Mouse (Mus musculus) layer of hippocampus, adult 9-10 months (tissue): ENCODE results near the gene Edn2.

Experiments used
- DNase-seq: peaks from one replicate; pipeline ENCODE4 v3.0.0; 2022; ENCODE audit warnings: low spot score

Gene Edn2

GRCm38 (mm10) chr4:120158714-120159310 is 2.2 kb upstream of the Edn2 start:
- no peak for DNase-seq

DNA sequence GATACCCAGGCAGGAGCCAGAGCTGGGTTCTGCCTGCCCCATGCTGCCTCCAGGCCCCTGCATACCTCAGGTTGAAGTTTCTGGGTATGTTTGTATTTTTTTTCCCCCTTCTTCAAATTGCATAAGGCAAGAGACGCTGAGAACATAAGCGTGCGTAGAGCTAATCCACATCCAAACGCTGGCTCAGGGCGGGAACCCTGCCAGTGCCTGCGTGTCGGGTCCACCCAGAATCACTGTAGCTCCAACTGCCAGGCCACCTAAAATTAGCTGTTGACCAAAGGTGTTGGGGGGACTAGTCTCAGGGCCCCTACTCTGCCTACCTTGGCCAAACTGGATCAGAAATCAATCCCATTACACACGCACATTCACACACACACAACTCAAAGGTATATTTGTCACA is 1.6 kb downstream of the Edn2 start:
- DNase-seq = no peak

GRCm38 (mm10) chr4:120163242-120163641 is 2.2 kb downstream of the Edn2 start:
- DNase-seq = no peak

DNA sequence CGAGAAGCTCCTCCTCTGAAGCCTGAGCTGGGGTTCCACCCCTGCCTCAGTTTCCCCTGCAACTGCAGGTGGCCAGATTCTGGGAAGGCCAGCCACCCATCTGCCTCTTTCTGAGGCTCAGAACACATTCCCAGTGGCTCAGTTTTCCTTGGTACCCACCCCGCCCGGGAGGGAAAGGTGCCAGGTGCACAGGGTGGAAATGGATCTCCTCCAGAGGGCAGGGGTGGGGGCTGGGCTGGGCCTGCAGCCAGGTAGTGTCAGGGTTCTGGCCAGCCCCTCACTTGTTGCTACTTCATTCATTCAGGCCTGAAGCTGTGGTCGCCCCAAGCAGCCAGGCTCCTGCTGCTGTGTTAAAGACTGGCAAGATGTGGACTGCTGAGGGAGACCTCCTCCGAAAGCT is 3.3 kb downstream of the Edn2 start:
- no peak for DNase-seq

DNA sequence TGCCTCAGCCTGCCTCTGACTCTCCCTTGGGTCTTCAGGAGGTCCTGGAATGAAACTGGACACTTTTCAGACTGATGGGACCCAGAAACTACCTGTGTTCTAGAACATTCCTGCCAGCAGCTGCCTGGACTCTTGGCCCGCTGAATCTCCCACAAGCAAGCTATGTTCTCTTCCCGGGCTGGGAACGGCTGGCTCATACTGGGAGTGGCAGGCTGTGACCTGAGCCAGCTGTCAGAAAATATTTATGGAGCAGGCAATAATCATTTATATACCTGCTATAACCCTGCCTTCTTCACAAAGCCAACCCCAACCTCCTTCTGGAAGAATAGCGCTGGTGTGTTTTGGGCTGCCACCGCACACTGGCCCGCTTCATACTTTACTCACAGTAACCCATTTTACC is 6.8 kb downstream of the Edn2 start:
- DNase-seq = no peak

- no peak for DNase-seq
Measured at GRCm38 (mm10) chr4:120168346-120168745, 7.3 kb downstream of the Edn2 start.

GRCm38 (mm10) chr4:120170387-120170936 is 9.5 kb downstream of the Edn2 start:
- DNase-seq = no peak

GRCm38 (mm10) chr4:120172050-120172684 is 11.2 kb downstream of the Edn2 start:
- DNase-seq = no peak

DNA sequence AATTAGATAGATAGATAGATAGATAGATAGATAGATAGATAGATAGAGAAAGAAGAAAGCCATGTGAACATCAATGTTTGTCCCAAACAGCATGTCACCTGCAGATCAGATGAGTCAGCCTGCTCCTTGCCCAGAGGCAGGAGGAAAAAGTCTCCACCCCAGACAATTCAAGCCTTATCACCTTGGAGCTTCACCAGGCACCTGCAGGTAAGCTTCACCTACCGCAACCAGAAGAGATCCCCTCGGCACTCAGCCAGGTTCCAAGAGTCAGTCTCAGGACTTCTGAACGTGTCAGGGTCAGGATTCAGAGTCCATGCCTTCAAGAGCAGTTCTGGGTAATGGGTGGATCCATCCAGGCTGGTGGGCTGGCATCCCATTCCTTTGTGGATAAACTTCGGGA is 18.1 kb downstream of the Edn2 start:
- DNase-seq = no peak

GRCm38 (mm10) chr4:120180535-120180934 is 19.5 kb downstream of the Edn2 start:
- DNase-seq = no peak

GRCm38 (mm10) chr4:120184374-120184991 is 23.5 kb downstream of the Edn2 start:
- no peak for DNase-seq

- no peak for DNase-seq
Measured at GRCm38 (mm10) chr4:120186441-120186840, 25.4 kb downstream of the Edn2 start.

- DNase-seq = no peak
Measured at GRCm38 (mm10) chr4:120186934-120187333, 25.9 kb downstream of the Edn2 start.

GRCm38 (mm10) chr4:120188204-120188603 is 27.2 kb downstream of the Edn2 start:
- DNase-seq = no peak

GRCm38 (mm10) chr4:120188651-120189161 is 27.7 kb downstream of the Edn2 start:
- DNase-seq = peak; percentile 39

DNA sequence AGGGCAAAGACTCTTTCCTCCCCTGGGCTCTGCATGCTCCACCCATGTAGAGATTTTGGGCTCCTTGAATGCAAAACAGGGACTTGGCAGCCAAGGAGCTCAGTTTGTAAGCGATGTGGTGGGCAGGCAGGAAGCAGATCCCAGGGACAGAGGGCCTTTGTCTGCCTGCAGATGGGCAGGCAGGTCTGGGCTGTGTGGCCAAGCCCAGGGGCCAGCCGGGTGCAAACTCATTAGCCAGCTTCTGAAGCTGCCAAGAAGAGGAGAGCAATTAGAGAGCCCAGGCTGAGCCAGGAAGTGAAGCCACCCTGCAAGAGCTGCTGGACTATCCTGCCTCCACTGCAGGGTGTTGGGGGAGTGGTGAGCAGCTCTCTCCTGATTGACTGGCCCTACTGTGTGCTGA is 28.9 kb downstream of the Edn2 start:
- DNase-seq = peak; percentile 11

DNA sequence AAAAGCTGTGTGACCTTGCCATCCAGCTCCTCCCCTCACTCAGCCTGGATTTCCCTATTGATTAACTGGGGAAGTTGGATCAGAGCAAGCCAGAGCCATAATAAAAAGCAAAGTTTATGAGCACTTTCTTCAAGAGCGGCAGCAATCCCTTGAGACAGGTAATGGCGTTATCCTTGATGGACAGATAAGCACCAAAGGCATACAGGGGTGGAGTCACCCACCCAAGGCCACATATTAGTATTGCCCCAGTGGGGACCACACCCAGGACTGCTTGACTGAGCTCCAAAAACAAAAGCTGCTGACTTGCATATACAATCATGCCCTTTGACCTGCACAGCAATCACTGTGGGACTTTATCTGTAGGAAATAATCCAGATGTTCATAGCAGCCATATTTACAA is 31.0 kb downstream of the Edn2 start:
- no peak for DNase-seq

GRCm38 (mm10) chr4:120194026-120194425 is 33.0 kb downstream of the Edn2 start:
- no peak for DNase-seq

DNA sequence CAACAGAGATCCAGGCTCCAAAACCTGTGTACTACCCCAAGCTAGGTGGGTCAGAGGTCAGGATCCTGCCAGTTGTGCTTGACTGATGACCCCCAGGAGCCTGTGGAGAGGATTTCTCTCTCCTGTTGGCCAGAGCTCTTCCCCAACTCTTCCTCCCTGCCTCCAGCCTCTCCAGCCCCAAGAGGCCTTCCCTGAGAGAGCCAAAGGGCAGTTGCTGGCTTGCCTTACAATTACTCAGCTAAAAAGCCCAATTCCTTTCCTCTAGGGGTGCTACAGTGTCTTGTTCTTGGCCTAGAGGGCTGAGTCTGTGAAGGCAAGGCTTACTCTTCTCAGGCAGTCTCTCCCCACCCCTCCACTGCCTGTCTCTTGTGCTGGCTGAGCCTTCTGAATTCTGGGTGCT is 34.0 kb downstream of the Edn2 start:
- no peak for DNase-seq

DNA sequence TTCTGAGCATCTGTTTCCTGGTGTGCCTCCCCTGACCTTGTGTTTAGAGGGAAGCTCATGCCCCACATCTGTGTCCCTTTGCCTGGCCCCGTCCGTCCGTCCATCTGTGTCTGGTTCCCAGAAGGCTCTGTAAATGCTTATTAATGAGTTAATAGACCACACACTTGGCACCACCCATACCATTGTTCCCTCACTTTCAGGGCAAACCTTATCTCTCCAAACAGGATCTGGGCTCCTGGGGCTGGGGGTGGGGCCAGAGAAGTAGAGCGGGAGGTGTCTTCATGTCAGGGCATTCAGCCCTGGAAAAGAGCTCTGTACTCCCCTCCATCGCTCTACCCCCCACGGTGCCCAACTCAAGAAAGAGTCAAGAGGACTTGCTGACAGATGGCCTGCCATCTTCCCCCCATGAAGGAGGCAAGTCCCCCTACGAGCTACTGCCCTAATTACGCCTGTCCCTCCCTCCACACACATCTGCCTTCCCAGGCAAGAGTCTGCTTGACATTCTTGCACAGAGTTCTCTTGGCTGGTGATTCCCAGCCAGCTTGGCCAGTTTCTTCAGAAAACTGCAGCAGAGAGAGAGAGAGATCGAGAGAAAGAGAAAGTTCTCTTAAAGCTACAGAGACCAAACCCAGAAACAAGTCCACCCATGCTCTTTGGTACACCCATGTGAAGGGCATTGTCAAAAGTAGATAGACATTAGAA is 38.3 kb downstream of the Edn2 start:
- DNase-seq = no peak

DNA sequence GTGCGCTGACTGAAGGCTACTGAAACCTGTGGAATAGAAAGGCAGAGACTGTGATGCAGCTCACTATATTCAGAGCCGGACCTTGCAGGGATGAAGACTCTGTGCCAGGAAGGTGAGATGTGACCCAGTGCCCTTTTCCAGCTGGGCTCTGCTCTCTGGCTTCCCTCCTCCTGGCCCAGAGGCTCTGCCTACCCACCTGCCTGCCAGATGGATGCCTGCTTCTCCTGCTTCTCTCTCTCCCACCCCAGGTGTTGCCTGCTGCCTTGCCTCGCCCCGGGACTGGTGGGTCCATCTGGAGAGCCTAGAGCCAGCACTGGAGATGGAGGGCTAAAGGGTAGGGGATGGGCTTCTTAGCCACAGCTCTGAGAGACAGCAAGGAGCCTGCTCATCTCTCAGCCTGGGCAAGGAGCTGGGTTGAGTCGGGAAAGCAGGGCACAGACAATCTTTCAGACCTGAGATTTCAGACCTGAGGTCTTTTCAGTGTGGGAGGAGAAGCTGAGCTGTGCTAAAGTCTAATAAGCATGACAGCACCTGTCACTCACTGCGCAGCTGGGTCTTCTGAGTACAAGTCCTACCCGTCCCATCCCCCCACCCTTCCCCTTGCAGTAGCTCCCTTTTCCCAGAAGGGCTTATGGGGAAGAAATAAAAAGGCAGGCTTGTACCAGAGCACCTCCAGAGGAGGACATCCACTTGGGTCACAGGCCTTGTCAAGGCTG is 39.7 kb downstream of the Edn2 start:
- DNase-seq = no peak

DNA sequence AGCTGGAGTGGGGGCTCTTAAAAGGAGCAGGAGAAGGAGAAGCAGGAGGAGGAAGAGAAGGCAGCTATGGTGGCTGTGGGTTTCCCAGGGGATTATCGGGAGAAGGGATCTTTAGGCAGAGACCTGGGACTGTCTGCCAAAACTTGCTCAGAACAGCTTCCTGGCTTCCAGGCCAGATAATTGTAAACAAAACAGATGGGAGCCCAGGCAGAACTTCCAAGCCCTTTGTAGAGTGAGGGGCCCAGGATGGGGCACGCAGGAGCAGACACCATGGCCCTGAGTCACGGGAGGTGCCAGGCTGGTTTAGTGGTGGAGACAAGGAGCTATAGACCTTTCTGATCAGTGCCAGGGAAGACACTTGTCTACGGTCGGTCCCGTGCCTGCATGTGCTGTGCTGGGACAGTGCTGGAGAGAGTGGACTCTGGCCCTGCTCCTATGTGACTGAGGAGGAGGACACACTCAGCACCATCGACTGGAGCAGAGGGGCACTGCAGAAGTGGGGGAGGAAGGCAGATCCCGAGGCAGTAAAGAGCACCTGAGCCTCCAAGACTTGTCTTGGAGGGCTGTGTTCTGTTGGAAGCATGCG is 43.4 kb downstream of the Edn2 start:
- DNase-seq = no peak
